Mouse (Mus musculus) CH12.LX (cell line): ENCODE data around the gene Plekhm3.

Experiments
- CTCF ChIP-seq, 2 experiments: IDR thresholded peaks in 1 of 2; conservative IDR thresholded peaks in 1 of 2; 2 replicates each; pipeline ENCODE4 v1.5.1; 2011 to 2012; ENCODE audit warnings: low read depth in 2 of 2, low read length in 2 of 2, improper control_type of control experiment in 1 of 2, inconsistent platforms in 1 of 2, mild to moderate bottlenecking in 1 of 2, moderate library complexity in 1 of 2
- EP300 ChIP-seq: IDR thresholded peaks from 2 replicates; pipeline ENCODE4 v1.6.1; 2011; ENCODE audit warnings: low read length, improper control_type of control experiment

- TF ChIP-seq EP300 (no peak), CTCF (conservative IDR thresholded peaks at IDR 0.05 in 1 of 2, IDR thresholded peaks at IDR 0.05 in 1 of 2; ENCODE audit: low read depth in 2 of 2, low read length in 2 of 2) (no peak)
These were observed 32.3 kb downstream of the Plekhm3 start for GRCm38 (mm10) chr1:64924283-64924682.
